Mouse (Mus musculus): Measurements from ENCODE around the gene Kdelc2.

The Kdelc2 gene

DNA sequence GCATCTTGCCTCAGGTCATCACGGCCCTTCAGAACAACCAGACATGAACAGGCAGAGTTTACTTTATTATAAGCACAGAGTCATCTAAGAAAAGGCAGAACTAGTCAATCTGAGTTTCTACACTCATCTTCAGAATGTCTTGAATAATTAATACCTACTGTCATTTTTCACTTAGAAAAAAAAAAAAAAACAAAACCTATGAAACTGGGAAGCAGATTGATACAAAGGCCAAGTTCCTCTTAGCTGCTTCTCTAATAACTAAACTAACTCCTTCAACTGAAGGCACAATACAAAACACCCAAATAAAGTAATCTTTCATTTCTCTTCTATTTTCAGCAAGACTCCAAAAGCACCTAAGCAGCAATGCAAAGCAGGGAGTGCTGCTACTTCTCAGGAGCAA, 66.8 kb downstream of the Kdelc2 start:
- in situ Hi-C loops (cut with MboI, MseI) = no loop called here
